ENCODE assay signal across 16 mouse cellular contexts in genomic region chr14:121915143-121915542, GRCm38 (mm10). TPM values are rescaled to one million over a fixed set of nuclear protein-coding genes. Genes with fewer than 3 reads are reported as not detected.
"Had no signal": no experiment of that assay in that cellular context is flagged by ENCODE, and none has a peak within 500 bp of the region (broad histone marks: within the 10 kb centered on the region; RNA-seq: fewer than 3 reads in every experiment).

No protein-coding gene starts in this region.

- H3K4me3 ChIP-seq: liver, embryonic 13.5 days; liver, embryonic 15.5 days; midbrain, embryonic 10.5 days; midbrain, embryonic 12.5 days; myocyte; neural tube, embryonic 13.5 days; neural tube, embryonic 15.5 days had no signal

- H3K9me3 ChIP-seq: liver, embryonic 13.5 days; liver, embryonic 15.5 days; midbrain, embryonic 10.5 days; midbrain, embryonic 12.5 days; neural tube, embryonic 13.5 days; neural tube, embryonic 15.5 days had no signal

- H3K9ac ChIP-seq: liver, embryonic 13.5 days; liver, embryonic 15.5 days; lung, embryonic 14.5 days; midbrain, embryonic 12.5 days; neural tube, embryonic 13.5 days; neural tube, embryonic 15.5 days had no signal

- H3K4me2 ChIP-seq: liver, embryonic 13.5 days; liver, embryonic 15.5 days; lung, embryonic 14.5 days; midbrain, embryonic 12.5 days; neural tube, embryonic 13.5 days; neural tube, embryonic 15.5 days had no signal

- H3K4me1 ChIP-seq: liver, embryonic 15.5 days; midbrain, embryonic 10.5 days; midbrain, embryonic 12.5 days; neural tube, embryonic 13.5 days; neural tube, embryonic 15.5 days had no signal

- DNase-seq: liver, embryonic 13.5 days; lung, adult 18-20 months; lung, embryonic 14.5 days; lung, postnatal 10 days; midbrain, embryonic 14.5 days; retina, postnatal 1 day; right cerebral cortex, adult 18-20 months; right cerebral cortex, postnatal 25 days; right cerebral cortex, postnatal 4 days had no signal

- ATAC-seq: midbrain, embryonic 16.5 days had no signal

- H3K27me3 ChIP-seq: liver, embryonic 13.5 days; liver, embryonic 15.5 days; midbrain, embryonic 12.5 days; neural tube, embryonic 13.5 days; neural tube, embryonic 15.5 days had no signal

- H3K27ac ChIP-seq: liver, embryonic 13.5 days; liver, embryonic 15.5 days; midbrain, embryonic 10.5 days; midbrain, embryonic 12.5 days; neural tube, embryonic 13.5 days; neural tube, embryonic 15.5 days had no signal

RNA-seq across cellular contexts. Expression of gene Gpr18, which starts 0.4 kb away (rescaled TPM):
- polyA plus RNA-seq: liver, embryonic 13.5 days; midbrain, embryonic 14.5 days; myocyte; neural tube, embryonic 15.5 days had no signal
